Mouse (Mus musculus): ENCODE measurements around the gene Arpc3. TPM values are rescaled to one million over a fixed set of nuclear protein-coding genes. Genes with fewer than 3 reads are reported as not detected.

Arpc3 gene
- polyA plus RNA-seq, 1 experiment from 2014 or later: 173 TPM

GRCm38 (mm10) chr5:122461431-122461830, 69.8 kb downstream of the Arpc3 start:
- Histone ChIP-seq H3K4me3 (no peak overlapping the region), H3K27ac (no peak overlapping the region), H3K4me1 (replicated peaks) (no peaks in the 10 kb centered on the region), H3K27me3 (no peaks in the 10 kb centered on the region), H3K36me3 (peaks cover 99% of the 10 kb centered on the region), H3K9ac (no peak overlapping the region), H3K4me2 (no peak overlapping the region), H3K9me3 (no peaks in the 10 kb centered on the region)
- ATAC-seq (ENCODE audit: low FRiP score): no peak
- 95% methylated on average over 9 of the region's 9 CpGs for WGBS

Other genes starting within 250 kb of the Arpc3 start
- gene Ppp1cc, start 233.6 kb upstream of the Arpc3 start, polyA plus RNA-seq (2015; fragmentation: Nextera tagmentation; extraction: Ambion mirVana): 204 and 206 TPM in 2 replicates
- 1.8 and 2.2 TPM in 2 replicates for gene Hvcn1, start 185.1 kb upstream of the Arpc3 start, polyA plus RNA-seq (2015; fragmentation: Nextera tagmentation; extraction: Ambion mirVana)
- gene Tctn1, start 127.4 kb upstream of the Arpc3 start, polyA plus RNA-seq (2015; fragmentation: Nextera tagmentation; extraction: Ambion mirVana): 5.9 and 6.6 TPM in 2 replicates
- 8.0 and 8.3 TPM in 2 replicates for gene Pptc7, start 107.5 kb upstream of the Arpc3 start, polyA plus RNA-seq (2015; fragmentation: Nextera tagmentation; extraction: Ambion mirVana)
- gene Rad9b, start 37.6 kb upstream of the Arpc3 start, polyA plus RNA-seq (2015; fragmentation: Nextera tagmentation; extraction: Ambion mirVana): 21.0 and 23.9 TPM in 2 replicates
- gene Vps29, start 37.5 kb upstream of the Arpc3 start, polyA plus RNA-seq (2015; fragmentation: Nextera tagmentation; extraction: Ambion mirVana): 297 and 305 TPM in 2 replicates
- gene Gpn3, start 20.0 kb upstream of the Arpc3 start, polyA plus RNA-seq (2015; fragmentation: Nextera tagmentation; extraction: Ambion mirVana): 48.3 and 50.2 TPM in 2 replicates
- gene Fam216a, start 19.5 kb upstream of the Arpc3 start, polyA plus RNA-seq (2015; fragmentation: Nextera tagmentation; extraction: Ambion mirVana): 131 and 132 TPM in 2 replicates
- 46.7 and 51.8 TPM in 2 replicates for gene Anapc7, start 29.8 kb downstream of the Arpc3 start, polyA plus RNA-seq (2015; fragmentation: Nextera tagmentation; extraction: Ambion mirVana)
- 39.4 and 41.2 TPM in 2 replicates for gene Atp2a2, start 110.3 kb downstream of the Arpc3 start, polyA plus RNA-seq (2015; fragmentation: Nextera tagmentation; extraction: Ambion mirVana)
- gene Ift81, start 222.6 kb downstream of the Arpc3 start, polyA plus RNA-seq (2015; fragmentation: Nextera tagmentation; extraction: Ambion mirVana): 70.2 and 70.7 TPM in 2 replicates

All from hindbrain, embryonic 13.5 days (tissue).